Mouse (Mus musculus): ENCODE measurements at regions not wholly inside any gene's neighbourhood (a gene's known extent, or its start where the extent isn't known, plus 50 kb on each side); places are given as distances from the start of the nearest gene placed in this dataset.

GRCm38 (mm10) chr1:76942730-76943129, 572.2 kb downstream of the Epha4 start:
- peak; percentile 72 to 83 for DNase-seq

GRCm38 (mm10) chr1:76944046-76944445, 570.8 kb downstream of the Epha4 start:
- no peak for DNase-seq

- DNase-seq, result no peak
Measured at GRCm38 (mm10) chr1:76955031-76955430, 559.9 kb downstream of the Epha4 start.

GRCm38 (mm10) chr1:76957411-76957810, 557.5 kb downstream of the Epha4 start:
- no peak for DNase-seq

GRCm38 (mm10) chr1:76958706-76959105, 556.2 kb downstream of the Epha4 start:
- DNase-seq, result no peak

- DNase-seq, result no peak
Measured at GRCm38 (mm10) chr1:76972454-76972853, 542.4 kb downstream of the Epha4 start.

- DNase-seq, result no peak
Measured at GRCm38 (mm10) chr1:76975077-76975945, 539.6 kb downstream of the Epha4 start.

GRCm38 (mm10) chr1:76980498-76981152, 534.3 kb downstream of the Epha4 start:
- DNase-seq, result no peak

GRCm38 (mm10) chr1:76993776-76994175, 521.1 kb downstream of the Epha4 start:
- DNase-seq, result no peak

- no peak for DNase-seq
Measured at GRCm38 (mm10) chr1:77008001-77008400, 506.9 kb downstream of the Epha4 start.

GRCm38 (mm10) chr1:77010608-77011214, 504.2 kb downstream of the Epha4 start:
- no peak for DNase-seq

GRCm38 (mm10) chr1:77027656-77028055, 487.2 kb downstream of the Epha4 start:
- DNase-seq, result no peak

- DNase-seq, result no peak
Measured at GRCm38 (mm10) chr1:77028216-77028615, 486.7 kb downstream of the Epha4 start.

GRCm38 (mm10) chr1:77029091-77029490, 485.8 kb downstream of the Epha4 start:
- no peak for DNase-seq

- peak; percentile 25 to 32 for DNase-seq
Measured at GRCm38 (mm10) chr1:77043749-77044564, 470.9 kb downstream of the Epha4 start.

- DNase-seq, result no peak
Measured at GRCm38 (mm10) chr1:77048720-77049406, 466.0 kb downstream of the Epha4 start.

- DNase-seq, result no peak
Measured at GRCm38 (mm10) chr1:77051239-77051638, 463.6 kb downstream of the Epha4 start.

- DNase-seq, result no peak
Measured at GRCm38 (mm10) chr1:77053837-77054540, 460.9 kb downstream of the Epha4 start.

GRCm38 (mm10) chr1:77062468-77062867, 452.4 kb downstream of the Epha4 start:
- DNase-seq, result no peak

GRCm38 (mm10) chr1:77073071-77073470, 441.8 kb downstream of the Epha4 start:
- DNase-seq, result no peak

Measured in lung, adult 18-20 months (tissue).